Mouse (Mus musculus) limb, embryonic 14.5 days (tissue): ENCODE measurements around the gene Spc24. TPM values are rescaled to one million over a fixed set of nuclear protein-coding genes. Genes with fewer than 3 reads are reported as not detected.

Experiments used
- ATAC-seq: fragments of 200-750 bp; cut with Nextera tagmentation; 2 replicates; pipeline ENCODE4 v1.8.0; 2017; ENCODE audit warnings: low read depth, moderate number of reproducible peaks, moderate TSS enrichment; ENCODE audit not compliant: low FRiP score
- DNase-seq: peaks from one replicate; pipeline ENCODE4 v3.0.0-alpha.2; 2015; ENCODE audit warnings: low spot score
- H3K27ac ChIP-seq: fragments of 300-500 bp; sonication (generic); replicated peaks from 2 replicates; pipeline ENCODE4 v1.5.1; 2014; ENCODE audit warnings: low read depth, mild to moderate bottlenecking, low read length, moderate library complexity, mixed read lengths
- H3K27me3 ChIP-seq: fragments of 300-500 bp; sonication (generic); 2 replicates; pipeline ENCODE4 v1.6.1; 2014; ENCODE audit warnings: low read length, mixed read lengths; ENCODE audit not compliant: control insufficient read depth, insufficient read depth
- H3K36me3 ChIP-seq: fragments of 300-500 bp; sonication (generic); 2 replicates; pipeline ENCODE4 v1.6.1; 2014; ENCODE audit warnings: mild to moderate bottlenecking, low read length, moderate library complexity, mixed read lengths; ENCODE audit not compliant: control insufficient read depth, insufficient read depth
- H3K4me1 ChIP-seq: fragments of 300-500 bp; sonication (generic); 2 replicates; pipeline ENCODE4 v1.6.1; 2014; ENCODE audit warnings: antibody characterized with exemption, low read length, mixed read lengths; ENCODE audit not compliant: control insufficient read depth, insufficient read depth
- H3K4me2 ChIP-seq: fragments of 300-500 bp; sonication (generic); replicated peaks from 2 replicates; pipeline ENCODE4 v1.6.1; 2014; ENCODE audit warnings: low read depth, mild to moderate bottlenecking, low read length, moderate library complexity; ENCODE audit not compliant: severe bottlenecking
- H3K4me3 ChIP-seq: fragments of 300-500 bp; sonication (generic); replicated peaks from 2 replicates; pipeline ENCODE4 v1.5.1; 2014; ENCODE audit warnings: low read length
- H3K9ac ChIP-seq: fragments of 300-500 bp; sonication (generic); 2 replicates; pipeline ENCODE4 v1.6.1; 2014; ENCODE audit warnings: mild to moderate bottlenecking, low read depth, low read length, moderate library complexity; ENCODE audit not compliant: severe bottlenecking
- H3K9me3 ChIP-seq: fragments of 300-500 bp; sonication (generic); 2 replicates; pipeline ENCODE4 v1.6.1; 2016; ENCODE audit warnings: low read length; ENCODE audit not compliant: control insufficient read depth
- POLR2A ChIP-seq: fragments of 200-500 bp; IDR thresholded peaks from 2 replicates; pipeline ENCODE4 v1.8.0; 2012; ENCODE audit warnings: inconsistent platforms, mild to moderate bottlenecking, moderate library complexity, borderline replicate concordance; ENCODE audit not compliant: insufficient read depth, insufficient read length; ENCODE audit errors: extremely low read depth
- WGBS: fragments of 180-500 bp; shearing (Covaris S2); extraction: QIAGEN DNeasy Blood & Tissue Kit; methylation state at CpG from one replicate; pipeline ENCODE4 v1.1.7; 2014; 5-methylcytosine and 5-hydroxymethylcytosine counted together
- polyA plus RNA-seq, 2 experiments: library from polyadenylated mRNA; depleted of rRNA in 1 of 2; stranded (reverse) in 1 of 2; unstranded in 1 of 2; fragments of >200 nt; fragmentation: Nextera tagmentation in 1 of 2; extraction: Ambion mirVana in 1 of 2; gene quantifications; 2 replicates each; pipeline versions ENCODE4 v1.2.1 to v1.2.3; 2012 to 2014

Gene Spc24
- polyA plus RNA-seq, 2 experiments, result 68.8 to 84.3 TPM

- Histone ChIP-seq H3K4me3 (no peak overlapping the region), H3K4me2 (no peak overlapping the region), H3K36me3 (peaks cover 9% of the 10 kb centered on the region), H3K4me1 (peaks cover 6% of the 10 kb centered on the region; the same call in 1 of the 2 replicates), H3K27me3 (no peaks in the 10 kb centered on the region), H3K27ac (no peak overlapping the region), H3K9ac (no peak overlapping the region), H3K9me3 (no peaks in the 10 kb centered on the region)
- DNase-seq (no peak), ATAC-seq (no peak)
- no peak for TF ChIP-seq POLR2A
These were observed 2.0 kb upstream of the Spc24 start for GRCm38 (mm10) chr9:21762135-21762534.

GRCm38 (mm10) chr9:21759718-21760117 is 385 bp downstream of the Spc24 start:
- Histone ChIP-seq H3K27ac (0 out of 2 replicates have a peak overlapping the region, but pooled peaks have one; percentile 41), H3K27me3 (no peaks in the 10 kb centered on the region), H3K4me2 (peak overlapping the region; percentile 93), H3K4me1 (peaks cover 6% of the 10 kb centered on the region; the same call in 1 of the 2 replicates), H3K4me3 (peak overlapping the region; percentile 89), H3K9ac (peak overlapping the region; percentile 66), H3K36me3 (peaks cover 14% of the 10 kb centered on the region), H3K9me3 (no peaks in the 10 kb centered on the region)
- 1% methylated on average over 20 of the region's 20 CpGs for WGBS
- ATAC-seq (0 out of 2 replicates have a peak, but pooled peaks have one; percentile 1), DNase-seq (no peak)
- no peak for TF ChIP-seq POLR2A

GRCm38 (mm10) chr9:21758576-21759529 is 1.2 kb downstream of the Spc24 start:
- Histone ChIP-seq H3K9ac (peak overlapping the region; percentile 66; the same call in 1 of the 2 replicates), H3K4me3 (peak overlapping the region; percentile 89), H3K27ac (no peak overlapping the region), H3K9me3 (no peaks in the 10 kb centered on the region), H3K4me2 (peak overlapping the region; percentile 93), H3K4me1 (peaks cover 6% of the 10 kb centered on the region; the same call in 1 of the 2 replicates), H3K27me3 (no peaks in the 10 kb centered on the region), H3K36me3 (peaks cover 19% of the 10 kb centered on the region)
- no peak for TF ChIP-seq POLR2A
- ATAC-seq, result no peak
- DNase-seq, result no peak
- whole genome bisulfite sequencing, result 48% methylated on average over 14 of the region's 14 CpGs

- TF ChIP-seq POLR2A, result no peak
- H3K4me3 ChIP-seq, result no peak overlapping the region
- no peak for DNase-seq
- H3K4me2 ChIP-seq, result no peak overlapping the region
- H3K36me3 ChIP-seq, result peaks cover 23% of the 10 kb centered on the region
- no peaks in the 10 kb centered on the region for H3K9me3 ChIP-seq
- peaks cover 6% of the 10 kb centered on the region; the same call in 1 of the 2 replicates for H3K4me1 ChIP-seq
- 0 out of 2 replicates have a peak overlapping the region, but pooled peaks have one; percentile 13 for H3K27ac ChIP-seq
- WGBS, result 74% methylated on average over 13 of the region's 13 CpGs
- H3K27me3 ChIP-seq, result no peaks in the 10 kb centered on the region
- ATAC-seq, result no peak
- H3K9ac ChIP-seq, result no peak overlapping the region
These were observed 5.4 kb downstream of the Spc24 start for GRCm38 (mm10) chr9:21754516-21755321.

GRCm38 (mm10) chr9:21754003-21754402 is 6.1 kb downstream of the Spc24 start:
- DNase-seq, result no peak
- no peaks in the 10 kb centered on the region for H3K27me3 ChIP-seq
- H3K4me2 ChIP-seq, result no peak overlapping the region
- H3K4me3 ChIP-seq, result no peak overlapping the region
- no peaks in the 10 kb centered on the region for H3K9me3 ChIP-seq
- peaks cover 30% of the 10 kb centered on the region for H3K36me3 ChIP-seq
- H3K9ac ChIP-seq, result no peak overlapping the region
- peaks cover 1% of the 10 kb centered on the region; the same call in 1 of the 2 replicates for H3K4me1 ChIP-seq
- WGBS, result 58% methylated on average over 2 of the region's 2 CpGs
- TF ChIP-seq POLR2A, result no peak
- ATAC-seq, result no peak
- H3K27ac ChIP-seq, result no peak overlapping the region
